Mouse (Mus musculus) retina, postnatal 1 day (tissue): ENCODE data around the gene Mgmt.

Source experiments
- DNase-seq: peaks from one replicate; pipeline ENCODE4 v3.0.0-alpha.2; 2012

Mgmt gene

DNA sequence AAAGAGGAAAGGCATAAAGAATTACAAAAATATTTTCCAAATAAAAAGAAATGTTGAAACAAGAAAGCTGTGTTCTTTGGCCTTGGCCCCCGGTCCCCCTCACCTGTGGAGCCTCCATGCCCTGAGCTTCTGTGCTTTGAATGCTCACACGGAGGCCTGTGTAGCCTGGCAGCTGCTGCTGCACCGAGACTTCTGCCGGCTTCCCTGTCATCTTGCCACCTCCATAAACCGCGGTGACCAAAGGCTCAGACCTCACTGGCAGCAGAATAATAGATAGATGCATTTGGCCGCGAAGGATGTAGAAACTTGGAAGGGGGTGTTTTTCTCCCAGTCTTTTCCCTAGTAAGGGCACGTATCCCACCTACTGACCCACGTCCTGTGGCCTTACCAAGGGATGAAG, 235.8 kb downstream of the Mgmt start:
- DNase-seq: no peak

DNA sequence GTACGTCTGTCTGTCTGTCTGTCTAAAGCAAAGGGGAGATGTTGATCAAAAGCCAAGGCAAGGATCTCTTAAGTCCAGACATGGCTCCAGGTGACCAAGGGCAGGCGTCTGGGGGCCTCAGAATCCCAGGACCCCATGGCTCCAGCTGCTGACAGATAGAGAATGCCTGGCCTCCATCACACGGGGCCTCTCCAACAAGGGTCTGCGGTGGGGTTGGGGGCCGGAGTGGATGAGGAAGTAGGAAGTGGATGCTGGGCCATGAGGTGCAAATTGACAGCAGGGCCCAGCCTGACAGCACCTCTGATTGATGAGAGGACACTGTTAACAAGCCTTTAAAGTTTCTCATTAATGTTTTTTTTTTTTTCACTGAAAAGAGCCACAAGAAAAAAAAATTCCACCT, 237.5 kb downstream of the Mgmt start:
- no peak for DNase-seq

DNA sequence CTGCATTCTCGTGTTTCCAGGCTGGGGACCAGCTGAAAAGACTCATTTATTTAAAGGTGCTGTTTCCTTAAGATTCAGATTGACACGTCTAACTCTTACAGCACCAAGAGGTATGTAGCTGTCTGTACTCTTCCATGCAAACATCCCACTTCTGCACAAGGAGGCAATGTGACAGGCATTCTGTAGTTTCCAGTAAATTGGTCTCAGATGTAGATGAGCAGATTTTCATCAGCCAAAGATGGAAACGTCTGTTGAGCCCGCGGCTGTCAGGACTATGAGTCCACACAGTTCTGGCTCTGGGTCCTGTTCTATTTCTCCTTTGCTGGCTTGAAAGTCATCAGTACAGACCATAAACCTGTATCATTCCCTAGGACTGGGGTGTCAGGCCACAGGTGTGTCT, 243.7 kb downstream of the Mgmt start:
- DNase-seq: no peak

DNA sequence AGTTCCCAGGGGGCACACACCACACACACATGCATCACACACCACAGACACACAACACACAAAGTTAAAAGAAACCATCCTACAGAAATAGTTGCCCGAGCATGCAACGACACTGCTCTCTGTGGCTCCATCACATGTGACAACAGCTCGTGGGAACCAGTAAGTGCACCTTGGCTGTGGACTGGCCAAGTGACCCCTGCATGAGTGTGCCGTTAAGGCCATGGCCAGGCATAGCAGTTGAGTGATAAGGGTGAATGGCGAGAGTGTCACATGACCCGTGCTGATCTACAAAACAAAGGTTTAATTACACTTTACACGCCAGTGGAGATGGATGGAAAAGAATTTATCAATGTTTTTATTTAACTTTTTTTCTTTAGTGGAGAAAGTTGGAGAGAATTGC, 245.9 kb downstream of the Mgmt start:
- DNase-seq: no peak

DNA sequence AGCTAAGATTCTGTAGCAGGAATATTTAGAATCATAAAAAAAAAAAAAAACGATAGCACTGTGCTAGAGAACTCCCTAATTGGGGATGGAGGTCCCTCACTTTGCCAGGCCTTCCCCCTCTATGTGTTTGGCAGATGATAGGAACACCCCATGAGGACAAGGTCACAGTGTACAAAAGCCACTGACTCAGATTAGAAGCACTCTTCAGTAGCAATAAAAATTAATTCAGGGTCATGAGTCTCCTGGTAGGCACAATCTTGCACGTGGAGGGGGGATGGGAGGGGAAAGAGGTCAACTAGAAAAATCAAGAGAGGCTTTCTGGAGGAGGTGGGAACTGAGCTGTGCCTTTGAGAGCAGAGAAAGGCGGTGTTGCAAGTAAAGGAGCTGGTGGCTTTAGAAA, 247.0 kb downstream of the Mgmt start:
- no peak for DNase-seq

DNA sequence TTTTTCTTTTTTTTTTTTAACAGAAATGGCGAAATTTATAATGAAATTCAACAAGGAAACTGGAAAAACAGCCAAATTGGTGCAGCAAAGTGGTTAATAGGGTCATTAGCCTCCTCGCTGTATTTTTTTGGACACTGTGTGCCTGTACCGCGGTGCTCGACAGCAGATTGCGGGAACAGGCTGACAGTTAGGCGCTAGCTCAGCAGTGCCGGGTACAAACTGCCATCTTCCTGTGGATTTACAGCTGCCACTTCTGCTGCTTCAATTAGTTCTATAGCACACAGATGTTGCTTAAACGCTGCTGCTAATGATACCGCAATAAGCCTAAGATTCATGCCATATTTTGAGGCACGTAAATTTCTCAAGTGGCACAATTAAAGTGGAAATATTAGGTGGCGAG, 252.7 kb downstream of the Mgmt start:
- no peak for DNase-seq

DNA sequence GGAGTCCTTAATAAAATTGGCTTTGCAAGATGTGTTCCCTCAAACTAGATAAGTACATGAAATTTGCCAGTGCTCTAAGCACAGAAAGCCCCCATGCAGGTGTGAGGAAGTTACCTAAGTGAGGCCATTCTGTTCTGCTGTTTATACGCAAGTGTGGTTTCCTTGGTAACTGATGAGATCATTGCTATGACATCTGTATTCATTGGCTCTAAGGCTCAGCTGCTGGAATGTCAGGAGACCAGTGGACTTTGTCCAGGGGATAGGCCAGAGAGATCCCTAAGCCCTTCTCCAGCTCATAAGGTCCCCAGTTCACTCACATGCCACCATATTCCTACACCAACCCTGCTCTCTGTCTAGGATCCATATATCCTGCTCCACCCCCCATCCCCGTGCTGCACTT, 257.4 kb downstream of the Mgmt start:
- DNase-seq: no peak

DNA sequence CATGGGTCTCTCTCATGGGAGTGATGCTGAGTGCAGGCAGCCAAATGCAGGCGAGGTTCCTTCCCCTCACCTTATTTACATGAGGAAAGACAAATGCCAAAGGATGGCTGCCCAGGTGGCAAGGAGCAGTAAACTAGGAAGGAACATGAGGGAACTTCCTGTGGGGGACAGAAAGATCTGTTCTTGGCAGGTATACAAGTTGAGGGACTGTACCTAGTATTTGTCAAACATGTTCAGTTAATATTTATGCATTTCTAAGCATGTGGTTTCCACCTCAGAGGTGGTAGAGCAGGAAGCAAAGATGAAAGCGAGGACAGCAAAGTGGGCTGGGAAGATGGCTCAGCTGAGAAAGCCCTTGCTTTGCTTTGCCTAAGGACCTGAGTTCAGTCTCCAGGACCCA, 260.2 kb downstream of the Mgmt start:
- no peak for DNase-seq

DNA sequence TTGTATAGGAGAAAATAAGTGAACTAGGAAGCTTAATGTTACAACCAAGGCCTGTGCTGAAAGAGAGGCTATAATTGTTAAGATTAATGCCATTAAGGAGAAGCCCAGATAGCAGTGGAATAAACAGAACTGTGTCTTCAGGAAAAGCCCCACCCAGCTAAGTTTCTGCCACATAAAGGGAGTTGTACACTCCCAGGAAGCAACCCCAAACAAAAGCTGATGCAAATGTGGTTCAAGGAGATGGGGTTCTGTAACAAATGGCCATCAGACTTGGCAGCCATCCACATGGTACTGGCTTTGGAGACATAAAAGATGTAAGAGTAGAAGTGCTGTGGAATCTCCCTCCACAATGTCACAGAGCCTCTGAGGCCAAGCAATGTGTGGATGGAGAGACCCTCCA, 264.7 kb downstream of the Mgmt start:
- DNase-seq: no peak

DNA sequence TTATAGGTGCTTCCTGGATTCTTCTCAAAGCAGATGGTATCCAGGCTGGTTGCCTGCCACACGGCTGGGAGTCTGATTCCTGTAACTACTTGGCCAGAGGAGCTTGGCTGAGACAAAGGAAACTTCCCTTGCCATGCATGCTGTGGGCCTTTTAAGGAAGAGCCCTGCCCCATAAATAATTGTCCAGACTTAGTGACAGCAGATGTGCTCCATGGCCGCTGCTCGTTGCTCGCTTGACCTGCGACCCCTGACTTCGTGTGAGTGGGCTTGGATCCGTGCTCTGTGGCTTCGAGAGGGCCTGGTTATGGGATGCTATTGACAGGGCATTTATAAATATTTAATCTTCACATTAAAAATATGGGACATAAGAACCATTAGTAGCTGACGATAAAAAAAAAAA, 277.9 kb downstream of the Mgmt start:
- DNase-seq: no peak
